Mouse (Mus musculus) heart, embryonic 11.5 days (tissue): ENCODE data around the gene Vmn1r196. TPM values are rescaled to one million over a fixed set of nuclear protein-coding genes. Genes with fewer than 3 reads are reported as not detected.
"Not testable (repeated sequence)": the region's sequence is repeated elsewhere in the genome, so short reads cannot be mapped to it uniquely, and the experiment has no call there.

Experiments
- ATAC-seq: fragments of 200-750 bp; cut with Nextera tagmentation; replicated peaks from 2 replicates; pipeline ENCODE4 v1.8.0; 2017; ENCODE audit warnings: moderate library complexity; ENCODE audit not compliant: insufficient number of reproducible peaks, low FRiP score, low TSS enrichment
- H3K27ac ChIP-seq: fragments of 300-500 bp; sonication (generic); 2 replicates; pipeline ENCODE4 v1.5.1; 2014; ENCODE audit warnings: mild to moderate bottlenecking, low read depth, low read length
- H3K27me3 ChIP-seq: fragments of 300-500 bp; sonication (generic); 2 replicates; pipeline ENCODE4 v1.6.1; 2014; ENCODE audit warnings: mild to moderate bottlenecking, low read length, mixed read lengths; ENCODE audit not compliant: control insufficient read depth, insufficient read depth
- H3K36me3 ChIP-seq: fragments of 300-500 bp; sonication (generic); 2 replicates; pipeline ENCODE4 v1.6.1; 2014; ENCODE audit warnings: mild to moderate bottlenecking, low read length, moderate library complexity, mixed read lengths; ENCODE audit not compliant: control insufficient read depth, insufficient read depth
- H3K4me1 ChIP-seq: fragments of 300-500 bp; sonication (generic); 2 replicates; pipeline ENCODE4 v1.6.1; 2014; ENCODE audit warnings: low read length; ENCODE audit not compliant: control insufficient read depth, insufficient read depth
- H3K4me2 ChIP-seq: fragments of 300-500 bp; sonication (generic); 2 replicates; pipeline ENCODE4 v1.6.1; 2014; ENCODE audit warnings: mild to moderate bottlenecking, moderate library complexity
- H3K4me3 ChIP-seq: fragments of 300-500 bp; sonication (generic); 2 replicates; pipeline ENCODE4 v1.5.1; 2014; ENCODE audit warnings: low read depth, low read length
- H3K9ac ChIP-seq: fragments of 300-500 bp; sonication (generic); 2 replicates; pipeline ENCODE4 v1.6.1; 2014; ENCODE audit warnings: mild to moderate bottlenecking, low read depth, low read length, moderate library complexity
- H3K9me3 ChIP-seq: fragments of 300-500 bp; sonication (generic); replicated peaks from 2 replicates; pipeline ENCODE4 v1.6.1; 2016; ENCODE audit warnings: low read length; ENCODE audit not compliant: control insufficient read depth
- WGBS: fragments of 180-500 bp; shearing (Covaris S2); extraction: QIAGEN DNeasy Blood & Tissue Kit; methylation state at CpG from one replicate; pipeline ENCODE4 v1.1.7; 2014; ENCODE audit not compliant: insufficient replicate concordance; 5-methylcytosine and 5-hydroxymethylcytosine counted together
- polyA plus RNA-seq: library from polyadenylated mRNA; unstranded; fragments of >200 nt; fragmentation: Nextera tagmentation; extraction: Ambion mirVana; gene quantifications from 2 replicates; pipeline ENCODE4 v1.2.1, GENCODE M21; 2014

The Vmn1r196 gene
- not detected in 2 replicates for polyA plus RNA-seq

- H3K4me3 ChIP-seq, result no peak within 1 kb of the TSS
- H3K4me1 ChIP-seq, result no peaks in the 10 kb centered on the region
- H3K4me2 ChIP-seq, result no peak within 1 kb of the TSS
- H3K9me3 ChIP-seq, result no peaks in the 10 kb centered on the region
- no peak within 1 kb of the TSS for H3K9ac ChIP-seq
- no peak within 1 kb of the TSS for H3K27ac ChIP-seq
- 59% methylated on average over 2 of the region's 2 CpGs for WGBS
- ATAC-seq, result no peak
- H3K36me3 ChIP-seq, result no peaks in the 10 kb centered on the region
- H3K27me3 ChIP-seq, result no peaks in the 10 kb centered on the region
Observed at GRCm38 (mm10) chr13:22289620-22290019, at the start of gene Vmn1r196. Vmn1r196 (plus strand) TSS chr13:22289920.

DNA sequence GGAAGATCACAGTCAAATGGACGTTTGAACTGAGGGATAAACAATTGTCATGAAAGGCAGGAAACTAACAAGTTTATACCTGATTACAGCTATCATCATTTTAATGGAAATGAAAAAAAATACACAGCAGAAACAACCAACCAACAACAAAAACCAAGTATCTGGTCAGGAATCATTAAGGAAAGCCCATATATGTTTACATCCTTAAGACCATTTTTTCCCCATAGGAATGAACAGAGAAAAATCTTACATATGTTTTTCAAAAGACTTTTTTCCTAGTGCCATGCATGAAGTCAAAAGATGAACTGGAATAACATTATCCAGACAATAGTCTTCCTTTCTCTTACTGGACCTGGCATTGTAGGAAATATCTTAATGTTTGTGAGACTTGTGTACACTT is 45.8 kb upstream of the Vmn1r196 start, which contains the start of gene Vmn1r194:
Gene Vmn1r194 (plus strand): TSS at position 301 of the 400 bp plus-strand sequence.
- no peaks in the 10 kb centered on the region for H3K4me1 ChIP-seq
- 32% methylated on average over 1 of the region's 1 CpGs for WGBS
- no peaks in the 10 kb centered on the region for H3K27me3 ChIP-seq
- no peak within 1 kb of the TSS for H3K4me3 ChIP-seq
- H3K9ac ChIP-seq, result no peak within 1 kb of the TSS
- no peak within 1 kb of the TSS for H3K27ac ChIP-seq
- H3K9me3 ChIP-seq, result no peaks in the 10 kb centered on the region
- H3K36me3 ChIP-seq, result no peaks in the 10 kb centered on the region
- no peak for ATAC-seq
- H3K4me2 ChIP-seq, result no peak within 1 kb of the TSS

GRCm38 (mm10) chr13:22270222-22270621 is 19.5 kb upstream of the Vmn1r196 start, which contains the start of gene Vmn1r195:
Vmn1r195 (plus strand) TSS chr13:22270522.
- ATAC-seq, H3K4me2 ChIP-seq, H3K27me3 ChIP-seq, H3K9ac ChIP-seq, H3K9me3 ChIP-seq, H3K36me3 ChIP-seq, H3K4me3 ChIP-seq, H3K4me1 ChIP-seq, H3K27ac ChIP-seq: not testable (repeated sequence)
- 84% methylated on average over 1 of the region's 1 CpGs for WGBS

DNA sequence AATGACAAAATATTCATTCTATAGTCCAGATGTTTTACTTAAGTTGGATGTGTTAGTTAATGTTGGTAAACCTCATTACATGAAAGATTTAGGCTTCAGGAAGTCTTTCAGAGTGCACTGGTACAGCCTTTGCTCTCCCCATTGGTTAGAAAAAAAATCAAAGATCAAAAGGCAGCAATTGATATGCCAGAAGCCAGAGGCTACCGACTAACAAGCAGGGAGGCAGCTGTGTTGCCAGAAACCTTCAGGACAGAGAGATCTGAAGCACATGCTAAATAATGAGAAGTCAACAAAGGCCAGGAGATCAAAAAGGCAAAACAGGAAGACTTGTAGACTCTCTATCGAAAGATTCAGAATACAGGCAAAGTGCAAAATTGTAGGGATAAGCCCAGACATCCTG is 18.0 kb upstream of the Vmn1r196 start:
- no peaks in the 10 kb centered on the region for H3K27me3 ChIP-seq
- no peak overlapping the region for H3K9ac ChIP-seq
- H3K4me1 ChIP-seq, result no peaks in the 10 kb centered on the region
- H3K27ac ChIP-seq, result no peak overlapping the region
- no peaks in the 10 kb centered on the region for H3K36me3 ChIP-seq
- no peak overlapping the region for H3K4me2 ChIP-seq
- no peak overlapping the region for H3K4me3 ChIP-seq
- 58% methylated on average over 2 of the region's 2 CpGs for WGBS
- ATAC-seq, result no peak
- H3K9me3 ChIP-seq, result no peaks in the 10 kb centered on the region

GRCm38 (mm10) chr13:22284578-22284977 is 5.1 kb upstream of the Vmn1r196 start:
- WGBS, result 59% methylated on average over 2 of the region's 2 CpGs
- H3K4me3 ChIP-seq, result no peak overlapping the region
- H3K9me3 ChIP-seq, result no peaks in the 10 kb centered on the region
- H3K4me1 ChIP-seq, result no peaks in the 10 kb centered on the region
- H3K36me3 ChIP-seq, result no peaks in the 10 kb centered on the region
- no peak overlapping the region for H3K4me2 ChIP-seq
- no peak overlapping the region for H3K27ac ChIP-seq
- no peak; the same call in 1 of the 2 replicates for ATAC-seq
- no peak overlapping the region for H3K9ac ChIP-seq
- H3K27me3 ChIP-seq, result no peaks in the 10 kb centered on the region

- not testable (repeated sequence) for H3K27me3 ChIP-seq, H3K27ac ChIP-seq, ATAC-seq, H3K36me3 ChIP-seq, H3K9me3 ChIP-seq, H3K4me1 ChIP-seq, H3K4me3 ChIP-seq, H3K4me2 ChIP-seq, H3K9ac ChIP-seq
- WGBS, result 83% methylated on average over 5 of the region's 5 CpGs
Observed at GRCm38 (mm10) chr13:22308075-22308474, 18.4 kb downstream of the Vmn1r196 start.

DNA sequence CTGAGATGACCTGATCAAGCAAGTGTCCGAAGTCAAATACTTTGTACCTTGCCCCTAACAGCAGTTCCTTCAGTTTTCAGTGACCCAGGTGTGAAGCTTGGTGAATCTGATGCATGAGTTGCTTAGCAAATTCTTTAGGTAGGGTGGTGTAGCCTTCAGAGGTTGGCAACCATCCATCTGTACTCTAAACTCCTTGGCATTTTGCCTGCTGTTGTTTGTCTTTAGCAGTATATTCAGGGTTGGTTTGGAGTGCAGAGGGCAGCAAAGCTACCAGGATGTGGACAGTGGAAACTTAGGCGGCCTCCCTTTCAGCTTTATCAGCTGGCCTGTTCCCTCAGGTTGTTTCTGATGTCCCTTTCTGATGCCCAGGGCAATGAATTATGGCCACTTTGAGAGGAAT is 25.6 kb downstream of the Vmn1r196 start:
- no peak overlapping the region for H3K4me3 ChIP-seq
- H3K4me1 ChIP-seq, result no peaks in the 10 kb centered on the region
- no peak for ATAC-seq
- H3K9me3 ChIP-seq, result no peaks in the 10 kb centered on the region; the same call in 1 of the 2 replicates
- 70% methylated on average over 2 of the region's 2 CpGs for WGBS
- H3K27me3 ChIP-seq, result no peaks in the 10 kb centered on the region
- no peak overlapping the region for H3K27ac ChIP-seq
- no peak overlapping the region for H3K4me2 ChIP-seq
- no peaks in the 10 kb centered on the region for H3K36me3 ChIP-seq
- no peak overlapping the region for H3K9ac ChIP-seq

- Histone ChIP-seq H3K4me2 (no peak overlapping the region), H3K36me3 (no peaks in the 10 kb centered on the region), H3K27me3 (no peaks in the 10 kb centered on the region), H3K9me3 (no peaks in the 10 kb centered on the region; the same call in 1 of the 2 replicates), H3K4me1 (no peaks in the 10 kb centered on the region), H3K9ac (no peak overlapping the region), H3K4me3 (no peak overlapping the region), H3K27ac (no peak overlapping the region)
- ATAC-seq, result no peak
- WGBS, result 71% methylated on average over 2 of the region's 2 CpGs
Observed at GRCm38 (mm10) chr13:22317366-22317765, 27.6 kb downstream of the Vmn1r196 start.

- Histone ChIP-seq H3K4me3 (no peak overlapping the region), H3K4me1 (no peaks in the 10 kb centered on the region), H3K27me3 (no peaks in the 10 kb centered on the region), H3K36me3 (no peaks in the 10 kb centered on the region), H3K27ac (no peak overlapping the region), H3K4me2 (no peak overlapping the region), H3K9me3 (no peaks in the 10 kb centered on the region), H3K9ac (no peak overlapping the region)
- ATAC-seq, result no peak
Observed at GRCm38 (mm10) chr13:22320091-22320490, 30.4 kb downstream of the Vmn1r196 start.
